Mouse (Mus musculus) liver, embryonic 14.5 days (tissue): ENCODE results near the gene Rps27l. TPM values are rescaled to one million over a fixed set of nuclear protein-coding genes. Genes with fewer than 3 reads are reported as not detected.

Source experiments
- ATAC-seq: fragments of 200-750 bp; cut with Nextera tagmentation; 2 replicates; pipeline ENCODE4 v1.8.0; 2017; ENCODE audit warnings: moderate number of reproducible peaks, mild to moderate bottlenecking, moderate library complexity; ENCODE audit not compliant: insufficient read depth
- DNase-seq, 3 experiments: peaks; one replicate each; pipeline ENCODE4 v3.0.0-alpha.2; 2012 to 2013; ENCODE audit warnings: low read depth in 3 of 3, low spot score in 3 of 3
- H3K27ac ChIP-seq: fragments of 300-500 bp; sonication (generic); 2 replicates; pipeline ENCODE4 v1.5.1; 2014; ENCODE audit warnings: moderate library complexity, mild to moderate bottlenecking, control low read depth, inconsistent platforms
- H3K27me3 ChIP-seq: fragments of 300-500 bp; sonication (generic); 2 replicates; pipeline ENCODE4 v1.6.1; 2014; ENCODE audit warnings: mild to moderate bottlenecking, low read length, moderate library complexity; ENCODE audit not compliant: control insufficient read depth, insufficient read depth
- H3K36me3 ChIP-seq: fragments of 300-500 bp; sonication (generic); replicated peaks from 2 replicates; pipeline ENCODE4 v1.6.1; 2014; ENCODE audit warnings: low read depth; ENCODE audit not compliant: control insufficient read depth, insufficient read depth
- H3K4me1 ChIP-seq, 2 experiments: fragments of 200-500 bp in 1 of 2; fragments of 300-500 bp in 1 of 2; sonication (generic) in 1 of 2; replicated peaks; 2 replicates each; pipeline ENCODE4 v1.6.1; 2012 to 2014; ENCODE audit warnings: antibody characterized with exemption in 1 of 2, inconsistent platforms in 1 of 2, low read length in 1 of 2; ENCODE audit not compliant: control insufficient read depth in 2 of 2, insufficient read depth in 2 of 2
- H3K4me2 ChIP-seq: fragments of 300-500 bp; sonication (generic); 2 replicates; pipeline ENCODE4 v1.6.1; 2014; ENCODE audit warnings: low read depth, mild to moderate bottlenecking, control low read depth, moderate library complexity
- H3K4me3 ChIP-seq, 2 experiments: fragments of 200-500 bp in 1 of 2; fragments of 300-500 bp in 1 of 2; sonication (generic) in 1 of 2; 2 replicates each; pipeline ENCODE4 v1.5.1; 2012 to 2014; ENCODE audit warnings: low read depth in 2 of 2, low read length in 2 of 2, mild to moderate bottlenecking in 2 of 2, control low read depth in 1 of 2, inconsistent platforms in 1 of 2, moderate library complexity in 1 of 2; ENCODE audit not compliant: insufficient read depth in 1 of 2
- H3K9ac ChIP-seq: fragments of 300-500 bp; sonication (generic); replicated peaks from 2 replicates; pipeline ENCODE4 v1.6.1; 2014; ENCODE audit warnings: mild to moderate bottlenecking, control low read depth, moderate library complexity
- H3K9me3 ChIP-seq: fragments of 300-500 bp; sonication (generic); 2 replicates; pipeline ENCODE4 v1.6.1; 2016; ENCODE audit warnings: low read length, mixed read lengths; ENCODE audit not compliant: control insufficient read depth
- CTCF ChIP-seq: IDR thresholded peaks from 2 replicates; pipeline ENCODE4 v1.5.1; 2016; ENCODE audit warnings: antibody characterized with exemption, low read depth, control low read depth
- EP300 ChIP-seq: IDR thresholded peaks from 2 replicates; pipeline ENCODE4 v1.6.1; 2016; ENCODE audit warnings: antibody characterized with exemption, low read depth
- WGBS: fragments of 180-500 bp; shearing (Covaris S2); extraction: QIAGEN DNeasy Blood & Tissue Kit; methylation state at CpG from one replicate; pipeline ENCODE4 v1.1.7; 2014; ENCODE audit not compliant: insufficient replicate concordance; 5-methylcytosine and 5-hydroxymethylcytosine counted together
- polyA plus RNA-seq, 2 experiments: library from polyadenylated mRNA; depleted of rRNA in 1 of 2; stranded (reverse) in 1 of 2; unstranded in 1 of 2; fragments of >200 nt; fragmentation: Nextera tagmentation in 1 of 2; extraction: Ambion mirVana in 1 of 2; gene quantifications; 2 replicates each; pipeline versions ENCODE4 v1.2.1 to v1.2.3; 2012 to 2014

Rps27l gene
- polyA plus RNA-seq, 2 experiments = 238 to 652 TPM

DNA sequence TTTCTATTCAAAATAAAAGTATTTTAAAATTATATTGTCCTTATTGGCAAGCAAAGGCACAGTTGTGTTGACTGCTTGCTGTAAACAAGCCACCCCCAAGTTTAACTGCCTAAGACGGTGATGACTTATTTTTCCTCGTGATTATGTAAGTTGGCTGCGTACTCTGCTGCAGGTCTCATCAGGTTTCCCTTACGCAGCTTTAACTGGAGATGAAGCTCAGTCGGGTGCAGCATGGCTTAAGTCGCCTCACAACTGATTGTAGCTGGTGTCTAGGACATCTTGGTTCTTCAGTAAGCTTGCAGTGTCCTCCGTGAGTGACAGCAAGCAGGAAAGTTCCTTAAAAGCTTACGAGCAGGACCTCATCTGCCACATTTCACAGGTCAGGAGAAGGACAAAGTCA is 6.4 kb downstream of the Rps27l start:
- ATAC-seq (no peak), DNase-seq (no peak)
- 71% methylated on average over 8 of the region's 8 CpGs for WGBS
- Histone ChIP-seq H3K9me3 (no peaks in the 10 kb centered on the region), H3K4me2 (no peak overlapping the region), H3K4me1 (0 out of 4 replicates have a peak, but pooled peaks cover 0 to 1% of the 10 kb centered on the region in 2 experiments), H3K4me3 (no peak overlapping the region), H3K27ac (no peak overlapping the region), H3K27me3 (no peaks in the 10 kb centered on the region), H3K9ac (no peak overlapping the region), H3K36me3 (peaks cover 10% of the 10 kb centered on the region)
- TF ChIP-seq EP300 (no peak), CTCF (no peak)

GRCm38 (mm10) chr9:66952886-66953285 is 7.0 kb downstream of the Rps27l start:
- Histone ChIP-seq H3K9ac (no peak overlapping the region), H3K36me3 (peaks cover 10% of the 10 kb centered on the region), H3K4me3 (no peak overlapping the region), H3K4me2 (no peak overlapping the region), H3K4me1 (no peaks in the 10 kb centered on the region), H3K27ac (no peak overlapping the region), H3K27me3 (no peaks in the 10 kb centered on the region), H3K9me3 (no peaks in the 10 kb centered on the region)
- DNase-seq (no peak), ATAC-seq (no peak)
- TF ChIP-seq CTCF (no peak), EP300 (no peak)
- WGBS = 62% methylated on average over 2 of the region's 2 CpGs

DNA sequence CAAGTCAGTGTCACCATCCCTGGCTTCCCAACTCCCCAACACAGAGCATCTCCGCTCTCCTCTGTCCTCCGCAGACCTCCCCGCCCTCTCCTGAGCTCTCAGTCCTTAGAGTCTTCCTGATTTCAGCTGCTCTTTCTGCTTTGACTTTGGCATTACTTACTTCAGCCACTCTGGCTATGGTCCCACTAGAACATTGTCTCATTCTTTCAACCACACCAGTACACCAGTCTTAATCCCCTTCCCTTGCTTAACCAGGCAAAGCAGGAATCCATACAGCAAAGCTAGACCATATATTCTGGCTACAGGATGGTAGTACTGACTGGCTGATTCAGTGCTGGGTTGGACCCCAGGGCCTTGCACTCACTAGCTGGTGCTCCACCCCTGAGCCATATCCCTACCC is 11.6 kb downstream of the Rps27l start:
- Histone ChIP-seq H3K9me3 (no peaks in the 10 kb centered on the region), H3K27ac (no peak overlapping the region), H3K36me3 (no peaks in the 10 kb centered on the region), H3K4me3 (no peak overlapping the region), H3K4me2 (no peak overlapping the region), H3K4me1 (no peaks in the 10 kb centered on the region), H3K9ac (no peak overlapping the region), H3K27me3 (no peaks in the 10 kb centered on the region)
- WGBS = 89% methylated on average over 3 of the region's 3 CpGs
- DNase-seq (no peak), ATAC-seq (no peak)
- TF ChIP-seq CTCF (no peak), EP300 (no peak)

DNA sequence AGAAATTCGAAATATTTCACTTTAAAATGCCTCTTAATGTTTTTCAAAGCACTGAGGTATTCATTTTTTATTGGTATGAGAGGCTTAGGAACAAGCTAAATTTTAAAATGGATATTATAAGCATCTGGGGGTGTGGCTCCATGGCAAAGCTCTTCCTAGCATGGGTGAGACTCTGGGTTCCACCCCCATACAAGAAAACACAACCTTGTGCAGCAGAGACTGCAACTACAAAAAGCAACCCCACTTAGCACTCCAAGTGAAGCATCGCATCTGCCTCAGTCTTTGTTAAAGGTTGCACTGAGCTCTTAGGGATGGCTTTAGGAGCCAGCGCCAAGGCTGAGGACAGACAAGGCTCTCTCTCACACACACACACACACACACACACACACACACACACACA is 15.6 kb downstream of the Rps27l start:
- Histone ChIP-seq H3K36me3 (no peaks in the 10 kb centered on the region), H3K4me3 (no peak overlapping the region), H3K4me1 (no peaks in the 10 kb centered on the region), H3K27ac (no peak overlapping the region), H3K4me2 (no peak overlapping the region), H3K27me3 (no peaks in the 10 kb centered on the region), H3K9ac (no peak overlapping the region), H3K9me3 (no peaks in the 10 kb centered on the region)
- no peak for TF ChIP-seq EP300
- no peak for TF ChIP-seq CTCF
- DNase-seq = no peak
- 65% methylated on average over 3 of the region's 3 CpGs for WGBS
- ATAC-seq = no peak

GRCm38 (mm10) chr9:66967492-66967891 is 21.6 kb downstream of the Rps27l start:
- DNase-seq (no peak), ATAC-seq (no peak)
- H3K36me3 ChIP-seq = no peaks in the 10 kb centered on the region
- no peaks in the 10 kb centered on the region for H3K4me1 ChIP-seq
- H3K27ac ChIP-seq = no peak overlapping the region
- no peaks in the 10 kb centered on the region for H3K9me3 ChIP-seq
- H3K27me3 ChIP-seq = no peaks in the 10 kb centered on the region
- no peak overlapping the region for H3K9ac ChIP-seq
- H3K4me2 ChIP-seq = no peak overlapping the region
- H3K4me3 ChIP-seq = no peak overlapping the region
- TF ChIP-seq CTCF (no peak), EP300 (no peak)
- WGBS = 81% methylated on average over 8 of the region's 8 CpGs
